Mouse (Mus musculus) adipocyte (in vitro differentiated cells): ENCODE measurements around the gene Zfp422.
A peak's percentile ranks its signal among the peaks of the same experiment; 100 is the strongest.

Source experiments
- DNase-seq: peaks from one replicate; pipeline ENCODE4 v3.0.0-alpha.2; 2016; ENCODE audit warnings: low spot score

The Zfp422 gene

DNA sequence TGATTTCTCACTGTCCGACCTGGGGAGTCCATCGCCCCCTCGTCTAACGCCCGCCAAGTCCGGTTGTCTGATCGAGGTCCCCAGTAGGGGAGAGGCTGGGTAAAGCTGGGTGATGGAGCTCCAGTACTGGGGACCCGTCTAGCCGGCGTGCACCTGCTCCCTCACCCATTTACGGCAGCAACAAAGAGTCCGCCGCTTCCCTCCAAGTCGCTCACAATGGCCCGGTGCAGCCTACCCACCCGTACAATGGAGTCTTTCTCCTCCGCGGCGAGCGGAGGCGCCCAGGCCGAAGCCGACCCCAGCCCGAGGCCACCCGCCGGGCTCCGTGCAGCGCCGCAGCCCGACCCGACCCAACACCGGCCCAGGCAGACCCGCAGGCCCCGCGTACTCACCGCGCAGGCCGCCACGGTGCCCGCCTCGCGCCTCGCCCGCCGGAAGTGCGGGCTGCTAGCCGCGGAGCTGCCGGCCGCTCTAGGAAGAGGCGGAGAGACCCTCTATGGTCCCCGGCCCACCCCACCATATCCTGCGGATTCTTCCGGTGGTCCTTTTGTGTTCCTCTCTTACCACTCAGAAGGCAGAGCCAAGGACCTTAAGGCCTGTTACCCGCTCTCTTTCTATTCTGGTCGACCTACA is at the start of gene Zfp422:
TSS of gene Zfp422 (minus strand) at position 461 of the 633 bp plus-strand sequence.
- no peak for DNase-seq

- no peak for DNase-seq
These were observed 48.5 kb upstream of the Zfp422 start for GRCm38 (mm10) chr6:116677321-116677720.

GRCm38 (mm10) chr6:116676355-116676913 is 47.6 kb upstream of the Zfp422 start:
- no peak for DNase-seq

DNA sequence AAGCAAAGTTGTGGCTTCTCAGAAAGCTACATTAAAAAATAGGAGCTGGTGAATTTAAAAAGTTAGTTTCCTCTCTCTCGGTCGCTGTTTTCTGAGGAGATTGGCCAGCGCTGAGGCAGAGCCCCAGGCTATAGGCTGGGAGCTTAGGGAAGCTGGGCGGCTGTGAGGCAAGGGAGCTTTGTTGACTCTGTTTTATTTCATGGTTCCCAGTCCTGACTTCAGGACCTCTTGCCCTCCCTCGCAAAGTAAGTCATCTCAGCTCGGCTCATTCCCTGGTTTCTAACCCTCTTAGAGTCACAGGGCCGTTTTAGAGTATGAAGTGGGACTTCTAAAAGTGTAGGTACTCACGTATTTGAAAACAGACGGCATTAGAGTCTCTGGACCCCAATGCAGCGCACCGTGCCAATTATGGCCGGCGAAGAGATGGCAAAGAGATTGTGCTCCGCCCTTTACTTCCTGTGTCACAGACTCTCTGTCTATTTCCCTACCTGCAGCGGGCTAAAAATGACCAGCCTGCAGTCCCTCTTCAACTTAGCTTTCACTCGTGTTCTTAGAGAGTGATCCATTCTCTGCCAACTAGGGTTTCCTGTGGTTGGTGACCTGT is 45.6 kb upstream of the Zfp422 start:
- DNase-seq: no peak

DNA sequence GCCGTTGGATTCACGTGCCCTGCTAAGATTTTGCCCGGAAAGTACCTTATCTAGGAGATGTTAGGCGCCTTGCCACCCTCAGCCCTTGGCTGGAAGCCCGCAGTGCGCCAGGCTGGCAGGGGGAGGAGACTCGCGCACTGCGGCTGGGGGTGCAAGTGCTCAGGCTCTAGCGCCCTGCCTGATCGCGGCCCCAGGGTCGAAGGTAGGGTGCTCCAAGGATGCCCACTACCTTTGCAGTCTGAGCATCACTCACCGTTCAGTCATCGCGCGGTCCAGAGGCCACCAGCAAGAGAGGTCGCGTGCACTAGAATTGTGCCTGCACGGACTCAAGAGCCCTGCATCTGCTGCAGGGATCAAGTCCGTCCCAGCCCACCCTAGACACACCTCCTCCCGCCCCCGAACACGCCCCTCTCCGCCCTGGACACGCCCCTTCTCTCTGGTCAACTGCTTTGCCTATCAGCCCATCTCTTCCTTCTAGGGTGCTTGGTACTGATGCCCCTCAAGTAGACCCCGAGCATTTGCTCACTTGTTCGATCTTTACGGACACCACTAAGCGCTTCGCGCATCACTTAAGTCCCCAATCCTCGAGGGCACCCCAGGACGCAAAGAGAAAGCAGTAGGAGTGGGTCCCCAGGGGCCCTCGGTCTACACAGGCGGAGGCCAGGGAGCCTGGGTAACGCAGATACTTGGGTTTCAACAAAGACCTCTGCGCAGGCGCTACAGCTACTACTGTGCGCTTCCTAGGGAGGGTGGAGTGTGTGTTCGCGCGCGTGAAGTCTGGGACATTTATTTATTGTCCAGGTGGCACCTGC is 44.9 kb upstream of the Zfp422 start, which contains the start of gene Rassf4:
TSS of gene Rassf4 (minus strand) at position 482 of the 812 bp plus-strand sequence.
- no peak for DNase-seq

DNA sequence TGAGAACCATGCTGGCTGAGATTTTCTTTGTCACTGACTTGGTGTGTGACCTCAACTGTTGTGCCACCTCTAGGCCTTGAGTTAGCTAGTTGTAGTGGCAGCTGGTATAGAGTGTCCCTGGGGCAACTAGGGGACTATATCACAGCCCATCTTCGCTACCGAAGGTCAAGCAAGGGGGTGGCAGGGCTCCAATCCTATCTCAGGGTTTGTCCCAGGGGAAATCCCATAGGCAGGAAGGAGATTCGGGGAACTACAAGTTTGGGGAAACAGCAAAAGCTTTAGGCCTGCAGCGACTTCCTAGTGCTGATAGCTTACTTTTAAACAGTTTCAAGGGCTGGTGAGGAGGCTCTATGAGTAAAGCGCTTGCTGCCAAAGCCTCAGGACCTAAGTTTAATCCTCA is 43.5 kb upstream of the Zfp422 start:
- DNase-seq: no peak

DNA sequence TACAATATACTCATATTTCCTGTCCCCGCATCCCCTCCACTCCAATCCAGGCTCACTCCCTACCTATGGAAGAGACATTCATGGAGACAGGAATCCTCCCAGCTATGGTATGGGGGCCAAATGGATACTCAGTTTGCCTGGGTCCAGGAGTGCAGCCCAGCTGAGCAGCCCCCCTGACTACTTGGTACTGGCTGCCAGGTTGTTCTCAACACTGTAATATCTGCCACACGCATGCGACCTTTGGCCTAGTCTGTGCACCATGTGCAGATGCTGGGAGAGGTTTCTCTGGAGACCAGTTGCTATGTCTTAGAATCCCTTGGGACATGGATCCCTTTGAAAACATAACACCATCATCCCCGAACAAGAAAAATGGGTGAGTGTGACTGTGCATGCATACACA is 43.0 kb upstream of the Zfp422 start:
- DNase-seq: no peak

- DNase-seq: no peak
These were observed 42.2 kb upstream of the Zfp422 start for GRCm38 (mm10) chr6:116671031-116671430.

DNA sequence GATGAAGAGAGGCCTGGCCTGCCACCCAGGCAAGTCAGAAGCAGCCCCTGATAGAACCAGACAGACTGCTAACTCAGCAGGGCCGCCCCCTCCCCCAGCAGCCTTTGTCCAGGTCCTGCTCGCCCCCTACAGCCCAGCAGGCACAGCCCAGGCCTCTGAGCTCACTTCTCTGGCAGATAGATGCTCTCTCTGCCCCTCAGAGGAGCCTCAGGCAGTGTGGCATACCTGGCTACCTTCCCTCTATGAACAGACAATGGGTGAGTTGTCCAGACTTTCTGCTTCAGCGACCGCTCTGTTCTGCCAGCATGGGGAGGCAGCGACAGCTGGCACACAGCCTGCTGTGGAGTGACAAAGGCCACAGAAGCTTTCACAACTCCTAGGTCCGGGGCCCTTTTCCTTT is 41.3 kb upstream of the Zfp422 start:
- DNase-seq: peak; percentile 66

- DNase-seq: no peak
These were observed 40.1 kb upstream of the Zfp422 start for GRCm38 (mm10) chr6:116668682-116669470.

DNA sequence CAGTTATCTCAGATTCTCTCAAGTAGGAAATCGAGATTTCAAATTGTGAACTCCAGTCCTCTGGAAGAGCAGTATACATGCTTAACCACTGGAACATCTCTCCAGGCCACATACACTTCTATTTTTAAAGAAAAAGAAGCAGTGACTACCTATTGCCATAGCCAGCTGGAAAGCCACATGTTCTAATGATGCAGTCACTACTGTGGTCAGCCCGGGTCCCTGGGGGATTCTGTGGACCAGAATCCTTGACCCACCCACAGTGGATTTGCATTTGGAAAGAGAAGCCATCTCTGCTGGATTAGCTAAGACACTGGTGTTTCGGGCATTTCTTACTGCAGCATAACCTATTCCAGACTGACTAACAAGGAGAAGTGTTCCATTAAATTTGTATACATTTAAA is 38.6 kb upstream of the Zfp422 start:
- no peak for DNase-seq

GRCm38 (mm10) chr6:116666892-116667291 is 38.1 kb upstream of the Zfp422 start:
- DNase-seq: no peak

DNA sequence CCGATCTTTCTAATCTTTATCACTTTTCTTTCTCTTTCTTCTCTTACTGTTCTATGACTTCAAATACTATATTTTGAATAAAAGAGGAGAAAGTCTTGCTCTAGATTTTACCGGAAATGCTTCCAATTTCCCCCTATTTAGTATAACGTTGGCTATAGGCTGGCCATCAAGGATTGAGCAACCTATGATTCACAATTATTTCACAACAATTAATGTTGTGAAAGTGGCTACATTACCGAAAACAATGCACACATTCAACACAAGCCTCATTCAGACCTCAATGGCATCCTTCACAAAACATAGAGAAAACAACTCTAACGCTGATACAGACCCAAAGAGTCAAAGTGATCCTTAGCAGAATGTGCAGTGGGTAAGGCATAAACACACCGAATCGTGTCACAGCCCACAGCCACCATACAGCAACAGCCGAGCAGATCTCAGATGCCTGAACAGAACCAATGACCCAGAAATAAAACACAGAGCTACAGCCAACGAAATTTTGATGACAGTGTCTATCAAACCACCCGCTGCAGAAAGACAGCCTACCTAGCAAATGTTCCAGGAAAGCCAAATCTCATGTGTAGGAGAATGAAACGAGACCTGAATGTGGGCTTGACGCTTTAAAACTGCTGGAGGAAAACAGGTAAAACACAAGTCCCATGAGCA is 37.4 kb upstream of the Zfp422 start:
- DNase-seq: no peak

- no peak for DNase-seq
These were observed 36.0 kb upstream of the Zfp422 start for GRCm38 (mm10) chr6:116664830-116665229.

GRCm38 (mm10) chr6:116664031-116664430 is 35.2 kb upstream of the Zfp422 start:
- no peak for DNase-seq

- DNase-seq: no peak
These were observed 34.6 kb upstream of the Zfp422 start for GRCm38 (mm10) chr6:116663364-116663763.

DNA sequence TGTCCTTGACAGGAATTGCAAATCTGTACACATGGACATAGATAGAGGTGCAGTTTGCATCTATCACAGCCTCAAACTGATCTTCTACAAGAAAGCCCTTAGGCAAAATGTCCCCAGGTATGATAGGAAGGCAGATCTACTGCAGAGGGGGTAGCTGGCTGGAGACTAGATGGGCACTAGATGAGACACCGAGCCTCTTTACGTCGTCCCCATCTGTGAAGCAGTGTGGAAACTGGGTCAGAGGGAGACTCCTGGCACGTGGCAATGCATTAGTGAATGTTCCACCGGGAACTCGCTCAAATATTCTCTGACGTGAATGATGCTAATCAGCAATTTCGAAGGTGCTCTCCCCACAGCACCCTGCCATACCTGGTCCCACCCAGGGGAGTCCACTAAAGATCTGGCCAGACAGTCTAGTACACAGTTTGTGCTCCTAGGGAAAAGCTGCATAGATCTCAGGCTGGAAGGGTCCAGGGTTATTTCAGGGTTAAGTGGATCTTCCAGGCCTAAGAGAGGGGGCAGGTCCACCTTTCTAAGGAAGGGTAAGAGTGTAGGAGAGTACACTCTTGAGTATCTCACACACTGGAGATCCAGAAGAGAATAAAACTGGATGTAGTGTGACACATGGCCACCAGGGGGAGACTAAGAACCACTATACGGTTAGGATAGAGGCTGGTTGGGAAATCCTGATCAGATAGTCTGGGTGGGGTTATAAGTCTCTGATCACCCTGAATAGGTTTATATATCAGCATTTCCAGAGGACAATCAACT is 25.1 kb upstream of the Zfp422 start:
- peak; percentile 84 for DNase-seq

DNA sequence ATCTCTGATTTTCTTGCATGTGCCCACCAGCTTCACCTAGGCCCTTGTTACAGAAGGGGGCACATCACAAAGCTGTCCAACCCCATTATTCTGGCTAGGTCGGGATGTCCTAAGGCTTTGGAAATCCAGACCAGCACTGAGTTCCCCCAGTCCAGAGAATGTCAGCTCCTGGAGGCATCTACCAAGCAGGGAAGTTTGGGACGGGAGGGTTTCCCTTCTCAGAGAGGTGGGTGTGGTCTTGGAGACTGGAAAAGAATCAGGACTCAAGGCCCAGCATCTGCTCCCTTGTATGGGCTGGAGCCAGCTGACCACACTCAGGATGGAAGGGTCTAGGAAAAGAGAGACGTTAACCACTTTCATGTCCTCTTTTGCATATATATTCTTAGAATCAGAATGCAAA is 24.4 kb upstream of the Zfp422 start:
- no peak for DNase-seq

- DNase-seq: no peak
These were observed 22.8 kb upstream of the Zfp422 start for GRCm38 (mm10) chr6:116651437-116652118.

GRCm38 (mm10) chr6:116650406-116650805 is 21.6 kb upstream of the Zfp422 start, which contains the start of gene Depp1:
TSS of gene Depp1 (plus strand) at chr6:116650609.
- DNase-seq: peak; percentile 87
